Mouse (Mus musculus): ENCODE measurements around the gene Krt42.

DNA sequence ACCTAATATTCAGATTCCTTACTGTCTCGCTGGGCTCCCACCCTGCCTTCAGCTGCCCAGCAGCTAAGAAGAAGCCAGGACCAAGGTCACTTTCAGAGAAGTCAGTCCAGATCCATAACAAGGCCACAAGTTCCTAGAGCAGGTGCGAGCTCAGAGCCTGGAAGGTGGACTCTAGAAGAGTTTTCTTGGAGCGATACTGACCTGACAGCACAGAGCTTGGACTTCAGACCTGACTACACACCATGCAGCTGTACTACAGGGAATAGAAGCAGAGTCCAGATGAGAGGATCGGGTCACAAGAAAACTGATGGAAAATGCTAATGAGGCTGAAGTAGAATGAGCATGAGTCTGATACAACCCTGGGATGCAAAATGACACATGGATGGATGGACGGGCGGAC lies 43.8 kb upstream of the Krt42 start:
- TF ChIP-seq POLR2A (IDR thresholded peaks at IDR 0.05; ENCODE audit: insufficient read length, low read depth) = no peak
- no peak for TF ChIP-seq CEBPB (IDR thresholded peaks at IDR 0.05; ENCODE audit: insufficient read depth, poor library complexity, severe bottlenecking)
- no peak for TF ChIP-seq MAX (IDR thresholded peaks at IDR 0.05; ENCODE audit: low read depth)
- TF ChIP-seq TCF3 (IDR thresholded peaks at IDR 0.05; ENCODE audit: insufficient read length, low read depth) = no peak
- no peak for TF ChIP-seq POLR2AphosphoS2 (IDR thresholded peaks at IDR 0.05; ENCODE audit: insufficient read length, low read depth)
- TF ChIP-seq TCF12 (IDR thresholded peaks at IDR 0.05; ENCODE audit: insufficient read depth, poor library complexity, severe bottlenecking) = no peak
- TF ChIP-seq REST (IDR thresholded peaks at IDR 0.05; ENCODE audit: insufficient read depth, insufficient read length) = no peak
- no peak for TF ChIP-seq SRF (IDR thresholded peaks at IDR 0.05; ENCODE audit: control insufficient read depth, insufficient read length, low read depth)
- TF ChIP-seq MYOG (IDR thresholded peaks at IDR 0.05; ENCODE audit: control insufficient read depth in 1 of 3, insufficient read depth in 1 of 3, insufficient read length in 2 of 3, low read depth in 2 of 3) = no peak

Measured in myocyte (in vitro differentiated cells).